Comparison of ENCODE assay signal across 9 mouse cellular contexts in genomic region chr14:21904498-21905395, GRCm38 (mm10). TPM values are rescaled to one million over a fixed set of nuclear protein-coding genes. Genes with fewer than 3 reads are reported as not detected.
A peak's percentile ranks its signal among the peaks of the same experiment; 100 is the strongest.
DNase-seq lines count a peak whose midpoint lies in the region; ATAC-seq and TF ChIP-seq lines count a peak whose summit lies in the region.
"Had no signal": no experiment of that assay in that cellular context is flagged by ENCODE, and none has a peak within 500 bp of the region (broad histone marks: within the 10 kb centered on the region; RNA-seq: fewer than 3 reads in every experiment).

No protein-coding gene starts in this region.

- 0 out of 2 replicates have a peak, but pooled peaks cover 4% of the 10 kb centered on the region for H3K9me3 ChIP-seq in embryonic facial prominence, embryonic 14.5 days (ENCODE audit: control insufficient read depth, low read length)
- H3K9me3 ChIP-seq in hindbrain, postnatal 0 days (ENCODE audit: low read length), result no peaks in the 10 kb centered on the region
- H3K9me3 ChIP-seq in liver, postnatal 0 days (ENCODE audit: low read length), result no peaks in the 10 kb centered on the region
- H3K9me3 ChIP-seq: megakaryocyte, embryonic 14.5 days had no signal

- TF ChIP-seq EP300 in liver, postnatal 0 days (IDR thresholded peaks at IDR 0.05; ENCODE audit: low read depth), result no peak

- peak overlapping the region; percentile 44 for H3K4me2 ChIP-seq in embryonic facial prominence, embryonic 14.5 days (ENCODE audit: low read depth, low read length)
- H3K4me2 ChIP-seq in hindbrain, postnatal 0 days (ENCODE audit: low read depth, low read length), result peak overlapping the region; percentile 40
- peak overlapping the region; percentile 38; the same call in 1 of the 2 replicates for H3K4me2 ChIP-seq in liver, postnatal 0 days (ENCODE audit: low read depth, low read length)

- 25% methylated on average over 18 of the region's 18 CpGs for WGBS in embryonic facial prominence, embryonic 14.5 days
- 42% methylated on average over 18 of the region's 18 CpGs for WGBS in hindbrain, postnatal 0 days
- 47% methylated on average over 18 of the region's 18 CpGs for WGBS in liver, postnatal 0 days (ENCODE audit: insufficient replicate concordance)

- TF ChIP-seq CTCF in gastrocnemius, adult 2 months (IDR thresholded peaks at IDR 0.05), result no peak
- no peak for TF ChIP-seq CTCF in hindbrain, postnatal 0 days (IDR thresholded peaks at IDR 0.05; ENCODE audit: low read depth)
- no peak for TF ChIP-seq CTCF in liver, postnatal 0 days (IDR thresholded peaks at IDR 0.05; ENCODE audit: low read depth)

- intact Hi-C loops in gastrocnemius, adult 2 months (cut with DNase I), result no loop called here
- intact Hi-C loops in gastrocnemius, postnatal 36 days (cut with DNase I), result no loop called here

- H3K4me1 ChIP-seq in embryonic facial prominence, embryonic 14.5 days (ENCODE audit: control insufficient read depth, insufficient read depth, low read length), result peaks cover 19% of the 10 kb centered on the region
- no peaks in the 10 kb centered on the region for H3K4me1 ChIP-seq in hindbrain, postnatal 0 days (ENCODE audit: insufficient read depth, low read length)
- H3K4me1 ChIP-seq in liver, postnatal 0 days (ENCODE audit: insufficient read depth), result no peaks in the 10 kb centered on the region
- H3K4me1 ChIP-seq: megakaryocyte, embryonic 14.5 days had no signal

- peak overlapping the region; percentile 73 for H3K27ac ChIP-seq in gastrocnemius, adult 2 months
- peak overlapping the region; percentile 56; the same call in 1 of the 2 replicates for H3K27ac ChIP-seq in embryonic facial prominence, embryonic 14.5 days (replicated peaks; ENCODE audit: low read depth, low read length)
- H3K27ac ChIP-seq in hindbrain, postnatal 0 days, result no peak overlapping the region
- no peak overlapping the region for H3K27ac ChIP-seq in liver, postnatal 0 days (ENCODE audit: low read depth)

- DNase-seq in gastrocnemius, adult 2 months, result peak; percentile 28
- DNase-seq in gastrocnemius, postnatal 36 days, result no peak
- peak; percentile 84 for DNase-seq in embryonic facial prominence, embryonic 14.5 days (ENCODE audit: low spot score)
- peak; percentile 49 for DNase-seq in hindbrain, postnatal 0 days (ENCODE audit: low spot score)
- DNase-seq in liver, postnatal 0 days, result no peak
- no peak for DNase-seq in thymus, adult 18-20 months
- no peak for DNase-seq in cerebellum, adult 9-11 months
- DNase-seq in B cell, adult 2 months, result no peak

- H3K4me3 ChIP-seq in gastrocnemius, adult 2 months, result peak overlapping the region; percentile 30
- H3K4me3 ChIP-seq in embryonic facial prominence, embryonic 14.5 days (ENCODE audit: low read depth, low read length), result no peak overlapping the region
- H3K4me3 ChIP-seq in hindbrain, postnatal 0 days (ENCODE audit: low read length), result no peak overlapping the region
- H3K4me3 ChIP-seq in liver, postnatal 0 days (ENCODE audit: low read depth, low read length), result no peak overlapping the region
- H3K4me3 ChIP-seq: megakaryocyte, embryonic 14.5 days had no signal

- peak; percentile 45; the same call in 1 of the 2 replicates for ATAC-seq in embryonic facial prominence, embryonic 14.5 days (ENCODE audit: low read depth)
- peak; percentile 46; the same call in 1 of the 2 replicates for ATAC-seq in hindbrain, postnatal 0 days
- no peak for ATAC-seq in liver, postnatal 0 days

- no peaks in the 10 kb centered on the region for H3K36me3 ChIP-seq in embryonic facial prominence, embryonic 14.5 days (ENCODE audit: control insufficient read depth, insufficient read depth, low read length)
- H3K36me3 ChIP-seq in hindbrain, postnatal 0 days (ENCODE audit: insufficient read depth, low read length), result no peaks in the 10 kb centered on the region
- no peaks in the 10 kb centered on the region for H3K36me3 ChIP-seq in liver, postnatal 0 days (replicated peaks; ENCODE audit: insufficient read depth, low read length)

- no peak overlapping the region for H3K9ac ChIP-seq in embryonic facial prominence, embryonic 14.5 days (ENCODE audit: low read depth, low read length)
- H3K9ac ChIP-seq in hindbrain, postnatal 0 days (replicated peaks; ENCODE audit: low read length), result no peak overlapping the region; the same call in 1 of the 2 replicates
- H3K9ac ChIP-seq in liver, postnatal 0 days (replicated peaks), result no peak overlapping the region

- H3K27me3 ChIP-seq in embryonic facial prominence, embryonic 14.5 days (replicated peaks; ENCODE audit: control insufficient read depth, insufficient read depth, low read length), result no peaks in the 10 kb centered on the region
- no peaks in the 10 kb centered on the region for H3K27me3 ChIP-seq in hindbrain, postnatal 0 days (ENCODE audit: insufficient read depth, low read length)
- H3K27me3 ChIP-seq in liver, postnatal 0 days (ENCODE audit: insufficient read depth, low read length), result no peaks in the 10 kb centered on the region

RNA-seq across cellular contexts. Expression of gene Comtd1, which starts 56.0 kb away (rescaled TPM):
- total RNA-seq in gastrocnemius, adult 2 months (2021), result 10 to 100 TPM in 1 of 2 experiments, 1 to 10 TPM in 1; 8.8 to 13.0 TPM
- 10 to 100 TPM in 1 of 2 experiments, 1 to 10 TPM in 1; 6.9 to 10.4 TPM for total RNA-seq in gastrocnemius, postnatal 36 days (2021)
- 18.7 and 19.4 TPM in 2 replicates for polyA plus RNA-seq in embryonic facial prominence, embryonic 14.5 days (2014; fragmentation: Nextera tagmentation; extraction: Ambion mirVana)
- 37.1 and 47.9 TPM in 2 replicates for total RNA-seq in hindbrain, postnatal 0 days (2014; rRNA removed)
- 62.2 and 62.8 TPM in 2 replicates for polyA plus RNA-seq in hindbrain, postnatal 0 days (2015; fragmentation: Nextera tagmentation; extraction: Ambion mirVana)
- polyA plus RNA-seq in liver, postnatal 0 days (2015; fragmentation: Nextera tagmentation; extraction: Ambion mirVana), result 14.2 TPM in 2 replicates

Comparison
In these comparisons a context has a peak if more than half of its experiments do, and no peak if none do; other contexts are left out.
1. DNase-seq: peak in gastrocnemius, adult 2 months (single experiment), embryonic facial prominence, embryonic 14.5 days (single experiment) and hindbrain, postnatal 0 days (single experiment); none in gastrocnemius, postnatal 36 days (0 of 2), liver, postnatal 0 days (single experiment), thymus, adult 18-20 months (0 of 2), cerebellum, adult 9-11 months (single experiment) and B cell, adult 2 months (0 of 2).
2. H3K27ac ChIP-seq: peak in gastrocnemius, adult 2 months (single experiment) and embryonic facial prominence, embryonic 14.5 days (single experiment); none in hindbrain, postnatal 0 days (single experiment) and liver, postnatal 0 days (single experiment).
3. Peak in every context shown above with its lines, with median percentiles within 50 percentile points of each other: H3K4me2 ChIP-seq.